Mouse (Mus musculus) retina, postnatal 1 day (tissue): Measurements from ENCODE around the gene Plekhg3.

Experiments
- DNase-seq: peaks from one replicate; pipeline ENCODE4 v3.0.0-alpha.2; 2012

Gene Plekhg3

DNA sequence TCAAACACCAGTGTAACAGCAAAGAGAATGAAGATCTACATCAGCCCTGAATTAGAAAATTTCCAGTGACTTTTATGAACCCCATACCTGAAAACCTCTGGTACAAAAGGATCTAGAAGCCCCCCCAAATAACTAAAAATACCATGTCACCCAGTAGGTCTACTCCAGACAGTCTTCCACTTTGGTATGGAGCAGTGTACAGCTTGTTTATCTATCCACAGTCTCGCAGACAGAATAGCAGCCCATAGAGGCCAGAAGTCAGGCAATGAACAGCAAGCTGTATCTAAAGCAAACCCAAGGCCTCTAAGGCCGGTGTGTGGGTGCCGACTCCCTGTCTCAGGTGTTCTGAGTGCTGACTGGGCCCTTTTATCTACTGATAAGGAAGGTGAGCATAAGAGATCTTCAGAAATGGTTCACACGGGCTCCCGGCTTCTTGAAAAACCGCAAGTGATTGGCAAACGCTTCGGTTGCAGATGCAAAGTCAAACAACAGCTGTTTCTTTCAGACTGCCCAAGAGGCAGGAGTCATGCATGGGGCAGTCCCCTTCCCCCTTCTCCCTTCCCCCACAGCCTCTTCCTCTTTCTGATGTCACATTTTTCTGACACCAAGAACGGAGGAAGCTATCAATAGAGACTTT lies 3.3 kb upstream of the Plekhg3 start:
- DNase-seq, result no peak

- no peak for DNase-seq
These were observed 1.9 kb upstream of the Plekhg3 start for GRCm38 (mm10) chr12:76528766-76529165.

GRCm38 (mm10) chr12:76531986-76532925 lies 1.6 kb downstream of the Plekhg3 start:
- no peak for DNase-seq

DNA sequence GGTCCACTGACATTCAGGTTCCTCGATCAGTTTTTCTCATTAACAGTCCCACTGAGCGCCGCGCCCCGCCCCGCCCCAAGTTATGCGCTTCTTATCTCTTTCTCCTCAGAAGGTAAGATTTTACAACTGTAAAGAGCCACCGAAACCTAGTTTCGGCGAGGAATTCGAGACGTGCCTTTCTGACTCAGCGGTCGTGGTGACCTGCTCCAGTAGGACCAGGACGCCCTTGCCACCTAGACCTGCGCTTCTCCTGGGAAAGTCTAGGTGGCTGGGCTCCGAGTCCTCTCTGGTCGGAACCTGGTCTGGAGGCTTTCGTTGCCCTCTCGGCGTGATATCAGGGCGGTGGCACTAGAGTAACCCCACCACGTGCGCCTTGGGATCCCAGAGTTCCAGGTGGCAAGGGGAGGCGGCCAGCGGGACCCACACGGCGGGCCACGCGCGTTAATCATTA lies 2.3 kb downstream of the Plekhg3 start:
- DNase-seq, result no peak

GRCm38 (mm10) chr12:76533377-76534222 lies 2.9 kb downstream of the Plekhg3 start:
- DNase-seq, result peak; percentile 86

DNA sequence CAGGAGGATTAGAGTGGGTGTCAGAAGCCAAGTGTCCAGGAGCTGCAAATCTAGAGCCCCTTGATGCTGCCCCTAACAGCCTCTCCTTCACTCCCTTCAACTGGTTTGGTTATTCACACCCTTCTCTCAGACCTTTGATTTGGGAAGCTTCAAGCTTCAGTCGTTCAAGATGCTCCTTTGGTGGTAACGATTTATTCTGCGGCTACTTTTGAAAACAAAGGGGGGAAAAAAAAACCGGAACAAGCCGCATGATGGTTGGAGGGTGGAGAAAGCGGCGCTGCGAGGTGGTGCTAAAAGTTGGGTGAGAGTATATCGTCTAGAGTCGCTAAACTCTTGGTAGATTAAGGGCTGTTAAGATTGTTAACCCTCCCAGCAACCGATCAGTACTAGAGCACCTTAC lies 3.5 kb downstream of the Plekhg3 start:
- DNase-seq, result no peak

GRCm38 (mm10) chr12:76534641-76535283 lies 4.1 kb downstream of the Plekhg3 start:
- peak; percentile 78 for DNase-seq

DNA sequence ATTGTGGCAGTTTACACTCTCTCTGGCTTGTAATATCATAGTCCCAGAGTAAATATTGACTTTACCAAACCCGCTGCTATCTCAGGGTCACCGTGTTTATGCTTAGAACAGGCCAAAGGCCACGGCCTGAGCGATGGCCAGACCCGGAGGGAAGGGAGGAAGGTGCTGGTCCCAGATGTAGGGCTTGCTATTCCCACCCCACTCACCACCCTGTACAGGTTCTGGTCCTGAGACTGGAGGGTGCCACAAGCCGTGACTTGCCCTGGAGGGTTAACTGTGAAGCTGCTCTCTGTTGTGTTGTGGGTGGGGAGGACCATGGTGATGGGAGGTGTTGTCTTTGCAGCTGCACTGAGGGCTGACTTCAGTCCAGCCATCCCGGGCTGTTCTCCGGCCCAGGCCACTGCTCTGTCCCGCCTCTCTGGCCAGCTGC lies 4.8 kb downstream of the Plekhg3 start:
- DNase-seq, result no peak

DNA sequence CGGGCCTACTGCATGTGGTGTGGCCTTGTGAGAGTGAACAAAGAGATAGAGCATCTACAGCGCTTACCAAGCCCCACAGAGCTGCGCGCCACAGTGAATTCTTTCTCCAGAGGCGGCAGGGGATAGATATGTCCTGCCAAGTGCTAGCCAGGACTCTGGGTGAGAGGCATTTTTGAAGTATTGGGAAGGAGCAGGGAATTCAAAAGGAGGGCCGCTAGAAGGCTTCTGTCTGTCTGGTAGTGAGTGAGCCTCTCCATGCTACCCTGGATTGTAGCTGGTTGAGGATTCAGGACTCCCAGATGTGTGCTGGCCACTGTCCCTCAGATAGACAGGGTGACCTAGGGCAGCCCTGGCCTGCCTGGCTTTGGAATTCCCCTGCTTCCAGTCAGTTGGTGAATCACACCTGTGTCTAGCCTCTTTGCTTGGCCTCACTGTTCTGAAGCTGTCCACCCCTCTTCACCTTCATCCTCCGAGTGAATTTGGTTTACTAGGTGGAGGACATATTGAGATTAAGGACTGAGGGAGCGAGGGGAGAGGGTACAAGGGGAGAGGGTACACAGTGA lies 6.0 kb downstream of the Plekhg3 start:
- no peak for DNase-seq

- DNase-seq, result no peak
These were observed 6.7 kb downstream of the Plekhg3 start for GRCm38 (mm10) chr12:76537434-76537833.

DNA sequence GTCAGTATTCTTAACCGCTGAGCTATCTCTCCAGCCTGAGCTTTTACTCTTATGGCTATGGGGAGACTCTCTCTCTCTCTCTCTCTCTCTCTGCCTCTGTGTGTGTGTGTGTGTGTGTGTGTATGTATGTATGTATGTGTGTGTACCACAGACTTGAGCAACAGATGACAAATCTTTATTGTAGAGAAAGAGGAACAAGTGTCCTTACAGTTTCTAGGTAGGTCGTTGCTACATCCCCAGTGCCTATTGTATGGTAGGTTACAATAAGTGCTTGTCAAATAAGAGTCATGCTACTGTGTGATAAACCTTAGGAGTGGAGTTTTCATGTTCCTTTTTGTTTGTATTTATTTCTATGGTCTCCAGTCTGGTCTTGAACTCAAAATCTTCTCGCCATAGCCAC lies 9.5 kb downstream of the Plekhg3 start:
- no peak for DNase-seq

DNA sequence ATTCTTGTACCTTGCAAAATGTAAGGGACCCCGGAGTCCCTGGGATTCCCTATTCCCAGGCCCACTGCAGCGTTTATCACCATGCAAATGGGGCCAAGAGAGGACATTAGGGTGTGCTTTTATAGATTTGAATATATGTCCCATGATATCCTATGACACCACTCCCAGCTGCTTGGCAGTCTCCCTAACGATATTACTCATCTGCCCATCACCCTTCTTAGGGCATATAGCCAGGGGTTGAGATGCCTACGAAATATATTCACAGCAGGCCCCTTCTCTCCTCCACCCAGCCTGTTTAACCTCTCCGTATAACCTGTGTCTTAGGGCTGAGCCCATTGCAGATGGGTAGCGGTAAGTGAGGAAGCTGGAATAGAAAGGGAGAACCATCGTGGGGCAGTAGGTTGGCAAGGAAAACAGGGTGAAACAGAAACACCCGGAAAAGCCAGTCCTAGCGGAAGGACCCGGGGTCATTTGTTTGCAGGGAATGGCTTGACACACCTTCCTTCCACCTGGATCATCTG lies 10.1 kb downstream of the Plekhg3 start:
- no peak for DNase-seq

DNA sequence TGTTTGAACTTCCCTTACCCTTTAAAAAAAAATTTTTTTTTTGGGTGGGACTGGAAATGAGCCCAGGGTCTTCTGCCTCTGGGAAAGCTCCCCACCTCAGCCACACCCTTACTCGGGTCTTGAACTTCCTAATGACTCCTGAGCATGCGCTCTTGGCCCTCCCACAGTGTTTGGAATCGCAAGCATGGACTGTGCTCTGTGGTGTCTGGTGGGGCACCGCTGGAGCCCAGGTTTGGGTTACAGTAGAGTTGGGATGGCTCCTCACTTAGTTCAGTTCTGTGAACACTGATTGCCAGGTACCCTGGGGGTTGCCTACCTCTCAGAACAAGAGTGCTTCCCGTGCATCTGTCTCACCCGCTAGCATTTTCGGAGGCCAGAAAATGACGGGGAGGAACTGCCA lies 10.8 kb downstream of the Plekhg3 start:
- no peak for DNase-seq

- DNase-seq, result no peak
These were observed 11.2 kb downstream of the Plekhg3 start for GRCm38 (mm10) chr12:76541879-76542278.

DNA sequence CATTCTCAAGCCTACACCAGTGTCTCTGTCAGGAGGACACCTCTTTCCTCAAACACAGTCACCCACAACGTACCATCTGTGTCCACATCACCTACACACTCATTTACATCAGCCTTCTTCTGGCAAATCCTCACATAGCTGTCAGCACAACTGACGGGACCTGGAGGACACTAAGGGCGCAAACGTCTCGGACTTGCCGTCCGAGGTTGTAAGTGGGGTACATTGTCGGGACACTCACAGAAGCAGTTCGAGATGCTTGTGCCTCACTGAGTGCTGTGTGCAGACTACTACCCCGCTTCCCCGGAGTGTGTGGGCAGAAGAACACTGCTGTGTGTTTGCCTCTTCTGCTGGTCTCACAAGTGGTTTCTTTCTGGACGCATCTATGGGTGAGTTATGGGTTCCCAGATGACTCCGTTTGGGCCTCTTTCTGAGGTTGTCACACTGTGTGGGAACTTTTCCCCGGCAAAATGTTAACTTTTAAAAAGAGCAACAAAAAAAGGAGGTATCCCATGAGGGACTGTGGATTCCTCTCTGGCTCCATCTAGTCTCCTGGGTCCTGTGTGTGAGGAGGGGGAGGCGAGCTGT lies 15.2 kb downstream of the Plekhg3 start:
- DNase-seq, result no peak

DNA sequence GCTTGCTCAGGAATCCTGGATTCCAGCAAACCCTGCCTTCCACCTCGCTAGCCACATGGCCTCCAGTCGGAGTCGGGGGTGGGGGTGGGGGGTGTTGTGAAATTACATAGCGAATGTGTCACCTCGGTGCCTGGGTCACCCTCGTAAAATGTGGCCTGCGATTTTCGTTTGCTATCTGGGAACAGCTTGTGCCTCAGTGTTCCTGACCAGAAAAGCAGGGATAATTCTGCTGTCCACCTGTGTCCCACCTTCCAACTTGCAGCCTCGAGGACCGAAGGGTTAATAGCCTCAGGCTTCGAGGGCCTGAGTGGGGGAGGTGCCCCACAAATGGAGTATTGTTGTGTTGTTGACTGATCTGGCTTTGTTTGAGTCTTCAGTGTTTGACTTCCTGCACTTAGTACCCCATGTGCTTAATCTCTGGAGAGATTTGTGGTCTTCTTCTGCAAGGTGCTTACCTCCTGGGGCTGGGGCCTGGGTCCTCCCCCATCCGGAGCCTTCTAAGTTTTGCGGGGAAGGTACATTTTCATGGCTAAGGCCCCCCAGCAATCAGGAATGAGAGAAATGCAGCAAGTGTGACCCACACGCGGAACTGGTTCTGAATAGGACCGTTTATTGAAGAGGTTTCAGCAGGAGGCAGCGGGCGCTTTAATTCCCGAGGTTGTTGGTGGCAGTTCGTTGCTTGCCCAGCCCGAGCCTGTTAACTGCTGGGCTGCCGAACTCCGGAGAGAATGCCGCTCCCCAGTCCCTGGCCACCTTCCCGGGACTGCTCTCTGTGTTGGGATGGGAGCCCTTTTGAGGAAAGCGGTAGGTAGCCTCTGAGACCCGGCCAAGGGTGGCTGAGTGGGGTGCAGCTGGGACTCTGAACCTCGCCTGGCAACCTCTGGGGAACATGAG lies 15.9 kb downstream of the Plekhg3 start:
- peak; percentile 50 for DNase-seq

GRCm38 (mm10) chr12:76547409-76548081 lies 16.9 kb downstream of the Plekhg3 start:
- peak; percentile 65 for DNase-seq

GRCm38 (mm10) chr12:76548082-76548423 lies 17.4 kb downstream of the Plekhg3 start:
- DNase-seq, result no peak

- DNase-seq, result no peak
These were observed 18.5 kb downstream of the Plekhg3 start for GRCm38 (mm10) chr12:76549203-76549602.

GRCm38 (mm10) chr12:76552321-76552720 lies 21.6 kb downstream of the Plekhg3 start:
- no peak for DNase-seq
